Mouse (Mus musculus) hindbrain, embryonic 14.5 days (tissue): ENCODE results near the gene Edem1. TPM values are rescaled to one million over a fixed set of nuclear protein-coding genes. Genes with fewer than 3 reads are reported as not detected.

Source experiments
- ATAC-seq: fragments of 200-750 bp; cut with Nextera tagmentation; 2 replicates; pipeline ENCODE4 v1.8.0; 2017; ENCODE audit warnings: moderate number of reproducible peaks, mild to moderate bottlenecking, moderate TSS enrichment, moderate library complexity; ENCODE audit not compliant: low FRiP score
- DNase-seq: peaks from one replicate; pipeline ENCODE4 v3.0.0-alpha.2; 2015; ENCODE audit warnings: low spot score
- H3K27ac ChIP-seq: fragments of 300-500 bp; sonication (generic); 2 replicates; pipeline ENCODE4 v1.5.1; 2014; ENCODE audit warnings: mild to moderate bottlenecking, moderate library complexity
- H3K27me3 ChIP-seq: fragments of 300-500 bp; sonication (generic); 2 replicates; pipeline ENCODE4 v1.6.1; 2014; ENCODE audit warnings: mild to moderate bottlenecking, low read length, mixed read lengths; ENCODE audit not compliant: control insufficient read depth, insufficient read depth
- H3K36me3 ChIP-seq: fragments of 300-500 bp; sonication (generic); replicated peaks from 2 replicates; pipeline ENCODE4 v1.6.1; 2014; ENCODE audit not compliant: control insufficient read depth, insufficient read depth
- H3K4me1 ChIP-seq: fragments of 300-500 bp; sonication (generic); replicated peaks from 2 replicates; pipeline ENCODE4 v1.6.1; 2014; ENCODE audit warnings: antibody characterized with exemption, low read length, mixed read lengths; ENCODE audit not compliant: control insufficient read depth, insufficient read depth
- H3K4me2 ChIP-seq: fragments of 300-500 bp; sonication (generic); replicated peaks from 2 replicates; pipeline ENCODE4 v1.6.1; 2014; ENCODE audit warnings: mild to moderate bottlenecking, moderate library complexity
- H3K4me3 ChIP-seq: fragments of 300-500 bp; sonication (generic); replicated peaks from 2 replicates; pipeline ENCODE4 v1.5.1; 2014; ENCODE audit warnings: mild to moderate bottlenecking, low read length
- H3K9ac ChIP-seq: fragments of 300-500 bp; sonication (generic); 2 replicates; pipeline ENCODE4 v1.6.1; 2014
- H3K9me3 ChIP-seq: fragments of 300-500 bp; sonication (generic); 2 replicates; pipeline ENCODE4 v1.6.1; 2016; ENCODE audit warnings: low read length; ENCODE audit not compliant: control insufficient read depth
- WGBS: fragments of 180-500 bp; shearing (Covaris S2); extraction: QIAGEN DNeasy Blood & Tissue Kit; methylation state at CpG from one replicate; pipeline ENCODE4 v1.1.7; 2014; 5-methylcytosine and 5-hydroxymethylcytosine counted together
- polyA plus RNA-seq: library from polyadenylated mRNA; unstranded; fragments of >200 nt; fragmentation: Nextera tagmentation; extraction: Ambion mirVana; gene quantifications from 2 replicates; pipeline ENCODE4 v1.2.1, GENCODE M21; 2014

Gene Edem1
- polyA plus RNA-seq, 1 experiment from 2014 or later = 8.9 TPM

- no peak for ATAC-seq
- H3K4me3 ChIP-seq = no peak overlapping the region
- H3K27me3 ChIP-seq = no peaks in the 10 kb centered on the region
- DNase-seq = no peak
- peaks cover 7% of the 10 kb centered on the region; the same call in 1 of the 2 replicates for H3K9me3 ChIP-seq
- no peak overlapping the region for H3K9ac ChIP-seq
- no peaks in the 10 kb centered on the region for H3K36me3 ChIP-seq
- H3K27ac ChIP-seq = no peak overlapping the region
- H3K4me2 ChIP-seq = no peak overlapping the region
- 86% methylated on average over 4 of the region's 4 CpGs for WGBS
- H3K4me1 ChIP-seq = 0 out of 2 replicates have a peak, but pooled peaks cover 4% of the 10 kb centered on the region
Measured at GRCm38 (mm10) chr6:108880368-108881013, 52.0 kb downstream of the Edem1 start.

GRCm38 (mm10) chr6:108881074-108881473 is 52.6 kb downstream of the Edem1 start:
- Histone ChIP-seq H3K27me3 (no peaks in the 10 kb centered on the region), H3K9me3 (peaks cover 7% of the 10 kb centered on the region; the same call in 1 of the 2 replicates), H3K9ac (no peak overlapping the region), H3K36me3 (no peaks in the 10 kb centered on the region), H3K4me1 (0 out of 2 replicates have a peak, but pooled peaks cover under 1% of the 10 kb centered on the region), H3K4me3 (no peak overlapping the region), H3K27ac (no peak overlapping the region), H3K4me2 (no peak overlapping the region)
- ATAC-seq = no peak
- no peak for DNase-seq
- 96% methylated on average over 4 of the region's 4 CpGs for WGBS

- H3K4me2 ChIP-seq = no peak overlapping the region
- no peaks in the 10 kb centered on the region for H3K27me3 ChIP-seq
- DNase-seq (no peak), ATAC-seq (no peak)
- H3K4me1 ChIP-seq = no peaks in the 10 kb centered on the region
- H3K27ac ChIP-seq = no peak overlapping the region
- H3K9ac ChIP-seq = no peak overlapping the region
- H3K36me3 ChIP-seq = no peaks in the 10 kb centered on the region
- H3K9me3 ChIP-seq = peaks cover 4% of the 10 kb centered on the region; the same call in 1 of the 2 replicates
- 87% methylated on average over 2 of the region's 2 CpGs for WGBS
- H3K4me3 ChIP-seq = no peak overlapping the region
Measured at GRCm38 (mm10) chr6:108883826-108884225, 55.4 kb downstream of the Edem1 start.

GRCm38 (mm10) chr6:108884603-108885002 is 56.2 kb downstream of the Edem1 start:
- no peak for DNase-seq
- Histone ChIP-seq H3K9ac (no peak overlapping the region), H3K27ac (no peak overlapping the region), H3K4me2 (no peak overlapping the region), H3K27me3 (no peaks in the 10 kb centered on the region), H3K4me3 (no peak overlapping the region), H3K4me1 (no peaks in the 10 kb centered on the region), H3K9me3 (peaks cover 4% of the 10 kb centered on the region; the same call in 1 of the 2 replicates), H3K36me3 (no peaks in the 10 kb centered on the region)
- no peak for ATAC-seq
- 70% methylated on average over 5 of the region's 5 CpGs for WGBS

- Histone ChIP-seq H3K36me3 (no peaks in the 10 kb centered on the region), H3K4me1 (no peaks in the 10 kb centered on the region), H3K4me2 (no peak overlapping the region), H3K9me3 (0 out of 2 replicates have a peak, but pooled peaks cover 1% of the 10 kb centered on the region), H3K27ac (no peak overlapping the region), H3K9ac (no peak overlapping the region), H3K27me3 (no peaks in the 10 kb centered on the region), H3K4me3 (no peak overlapping the region)
- 83% methylated on average over 4 of the region's 4 CpGs for WGBS
- ATAC-seq (no peak), DNase-seq (no peak)
Measured at GRCm38 (mm10) chr6:108886346-108886745, 57.9 kb downstream of the Edem1 start.

GRCm38 (mm10) chr6:108892589-108892988 is 64.1 kb downstream of the Edem1 start:
- Histone ChIP-seq H3K4me1 (no peaks in the 10 kb centered on the region), H3K9ac (no peak overlapping the region), H3K27me3 (no peaks in the 10 kb centered on the region), H3K4me2 (no peak overlapping the region), H3K27ac (no peak overlapping the region), H3K9me3 (no peaks in the 10 kb centered on the region), H3K4me3 (no peak overlapping the region), H3K36me3 (no peaks in the 10 kb centered on the region)
- ATAC-seq (no peak), DNase-seq (no peak)
- WGBS = 84% methylated on average over 5 of the region's 5 CpGs

- WGBS = 94% methylated on average over 2 of the region's 2 CpGs
- no peaks in the 10 kb centered on the region for H3K36me3 ChIP-seq
- H3K27ac ChIP-seq = no peak overlapping the region
- H3K27me3 ChIP-seq = no peaks in the 10 kb centered on the region
- H3K4me1 ChIP-seq = no peaks in the 10 kb centered on the region
- H3K4me3 ChIP-seq = no peak overlapping the region
- ATAC-seq (no peak), DNase-seq (no peak)
- no peak overlapping the region for H3K9ac ChIP-seq
- no peaks in the 10 kb centered on the region for H3K9me3 ChIP-seq
- no peak overlapping the region for H3K4me2 ChIP-seq
Measured at GRCm38 (mm10) chr6:108895129-108895528, 66.7 kb downstream of the Edem1 start.

- DNase-seq (no peak), ATAC-seq (no peak)
- Histone ChIP-seq H3K27ac (no peak overlapping the region), H3K9me3 (no peaks in the 10 kb centered on the region), H3K27me3 (no peaks in the 10 kb centered on the region), H3K9ac (no peak overlapping the region), H3K4me1 (no peaks in the 10 kb centered on the region), H3K4me3 (no peak overlapping the region), H3K36me3 (no peaks in the 10 kb centered on the region), H3K4me2 (no peak overlapping the region)
- WGBS = 91% methylated on average over 3 of the region's 3 CpGs
Measured at GRCm38 (mm10) chr6:108895976-108896375, 67.5 kb downstream of the Edem1 start.

GRCm38 (mm10) chr6:108896525-108897087 is 68.2 kb downstream of the Edem1 start:
- no peaks in the 10 kb centered on the region for H3K27me3 ChIP-seq
- 89% methylated on average over 8 of the region's 8 CpGs for WGBS
- no peak overlapping the region for H3K4me3 ChIP-seq
- DNase-seq (no peak), ATAC-seq (no peak)
- no peak overlapping the region for H3K27ac ChIP-seq
- no peaks in the 10 kb centered on the region for H3K36me3 ChIP-seq
- no peak overlapping the region for H3K4me2 ChIP-seq
- H3K9me3 ChIP-seq = no peaks in the 10 kb centered on the region
- no peaks in the 10 kb centered on the region for H3K4me1 ChIP-seq
- no peak overlapping the region for H3K9ac ChIP-seq
